Mouse (Mus musculus) T-cell, adult 2 months (primary cell): Measurements from ENCODE around the gene Ccdc158.

Source experiments
- DNase-seq: peaks from one replicate; pipeline ENCODE4 v3.0.0; 2022; ENCODE audit warnings: low spot score

Ccdc158 gene

GRCm38 (mm10) chr5:92684715-92685460 is 9.8 kb upstream of the Ccdc158 start:
- DNase-seq, result no peak

DNA sequence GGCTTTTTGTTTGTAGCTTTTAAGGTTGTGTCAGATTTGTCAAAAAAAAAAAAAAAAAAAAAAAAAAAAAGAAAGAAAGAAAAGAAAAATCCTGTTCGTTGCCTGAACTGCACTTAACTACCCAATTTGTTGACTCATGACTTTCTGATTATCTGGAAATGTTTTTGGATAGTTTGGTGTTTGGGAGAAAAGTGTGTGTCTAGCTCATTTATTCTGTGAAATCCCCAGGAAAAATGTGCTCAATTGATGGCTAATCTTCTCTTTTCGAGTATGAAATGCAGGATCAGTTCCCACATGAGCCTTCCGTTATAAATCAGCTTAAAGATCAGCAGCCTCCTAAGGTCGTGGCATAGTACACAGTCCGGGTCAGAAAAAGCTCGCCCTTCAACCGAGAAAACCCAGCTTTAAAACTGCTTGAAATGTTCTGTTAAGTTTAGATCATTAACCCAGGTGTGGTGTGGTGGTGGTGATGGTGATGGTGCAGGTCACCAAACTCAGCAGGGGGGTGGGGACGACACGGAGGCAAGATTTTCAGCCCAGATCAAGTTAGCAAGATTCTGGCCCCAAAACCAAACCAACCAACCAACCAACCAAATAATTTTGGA is 8.9 kb upstream of the Ccdc158 start:
- DNase-seq, result no peak

DNA sequence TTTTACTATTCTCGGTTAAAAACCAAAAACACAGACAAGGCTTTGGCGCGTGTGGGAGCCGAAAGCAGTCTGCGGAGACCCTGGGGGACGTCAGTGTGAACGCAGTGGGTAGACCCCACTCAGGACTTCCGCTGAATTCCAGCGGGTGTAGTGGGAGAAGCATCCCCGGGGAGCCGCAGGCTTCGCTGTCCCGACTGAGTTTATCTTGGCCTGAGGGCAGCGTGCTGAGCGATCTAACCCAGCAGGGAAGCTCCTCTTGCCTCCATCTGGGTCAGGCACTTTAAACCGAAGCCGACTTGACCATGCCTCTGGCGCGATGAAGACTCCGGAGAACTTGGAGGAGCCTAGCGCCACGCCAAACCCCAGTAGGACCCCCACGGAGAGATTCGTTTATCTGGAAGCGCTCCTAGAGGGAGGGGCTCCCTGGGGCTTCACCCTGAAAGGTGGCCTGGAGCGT is 8.3 kb upstream of the Ccdc158 start, which contains the start of gene Shroom3:
Gene Shroom3 (plus strand): TSS at position 85 of the 457 bp plus-strand sequence.
- DNase-seq, result no peak

GRCm38 (mm10) chr5:92682621-92683348 is 7.7 kb upstream of the Ccdc158 start:
- no peak for DNase-seq

DNA sequence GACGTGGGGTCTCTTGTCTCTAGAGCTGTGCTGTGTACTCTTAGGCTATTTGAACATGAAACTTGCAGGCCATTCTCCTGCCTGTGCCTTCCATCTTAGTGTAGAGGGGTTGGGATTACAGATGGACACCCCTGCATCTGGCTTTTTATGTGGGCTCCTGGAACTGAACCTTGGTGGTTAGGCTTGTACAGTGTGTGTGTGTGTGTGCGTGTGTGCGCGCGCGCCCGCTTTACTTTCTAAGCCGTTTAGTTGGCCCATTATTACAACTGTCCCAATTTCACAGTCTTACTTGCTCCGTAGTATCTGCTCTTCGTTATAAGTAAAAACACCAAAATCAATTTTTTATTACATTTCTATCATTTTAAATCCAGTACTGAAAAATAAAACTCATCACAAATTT is 6.8 kb upstream of the Ccdc158 start:
- DNase-seq, result no peak

DNA sequence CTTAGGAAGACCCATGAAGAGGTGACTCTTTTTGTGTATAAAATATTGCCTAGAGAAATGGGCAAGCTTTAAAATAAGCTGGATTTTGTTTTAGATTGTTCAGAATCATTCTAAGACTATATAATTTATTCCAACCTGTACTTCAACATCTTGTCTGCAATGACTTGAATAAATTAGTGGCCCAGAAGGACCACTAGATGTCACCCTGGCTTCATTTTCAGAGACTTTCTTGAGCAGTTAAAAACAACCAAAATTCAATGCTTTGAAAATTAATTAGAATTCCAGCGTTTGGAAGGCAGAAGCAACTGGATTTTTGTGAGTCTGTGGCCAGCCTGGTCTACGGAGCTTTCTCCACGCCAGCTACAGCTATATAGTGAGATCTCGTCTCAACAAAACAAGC is 4.4 kb upstream of the Ccdc158 start:
- no peak for DNase-seq

GRCm38 (mm10) chr5:92675574-92675920 is 476 bp upstream of the Ccdc158 start:
- no peak for DNase-seq

DNA sequence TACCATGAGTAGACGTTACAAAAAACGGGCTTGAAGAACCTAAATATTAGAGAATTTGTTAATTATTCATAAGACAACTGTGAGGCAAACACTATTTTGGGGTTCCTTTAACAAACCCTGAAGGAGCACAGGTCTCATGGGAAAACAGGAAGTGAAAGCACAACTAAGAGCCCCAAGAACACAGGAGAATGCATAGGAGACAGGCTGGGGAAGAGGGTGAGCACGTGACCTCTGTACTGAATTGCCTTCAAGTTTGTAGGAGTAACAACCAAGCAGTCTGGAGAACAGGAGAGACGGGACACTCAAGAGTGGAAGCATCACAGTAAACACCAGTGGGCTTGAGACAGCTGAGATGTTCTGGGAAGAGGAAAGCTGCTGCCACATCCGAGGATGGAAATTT is 8.2 kb downstream of the Ccdc158 start:
- no peak for DNase-seq

- no peak for DNase-seq
Observed at GRCm38 (mm10) chr5:92664321-92664720, 10.8 kb downstream of the Ccdc158 start.

- DNase-seq, result peak; percentile 37
Observed at GRCm38 (mm10) chr5:92656256-92656655, 18.8 kb downstream of the Ccdc158 start.

DNA sequence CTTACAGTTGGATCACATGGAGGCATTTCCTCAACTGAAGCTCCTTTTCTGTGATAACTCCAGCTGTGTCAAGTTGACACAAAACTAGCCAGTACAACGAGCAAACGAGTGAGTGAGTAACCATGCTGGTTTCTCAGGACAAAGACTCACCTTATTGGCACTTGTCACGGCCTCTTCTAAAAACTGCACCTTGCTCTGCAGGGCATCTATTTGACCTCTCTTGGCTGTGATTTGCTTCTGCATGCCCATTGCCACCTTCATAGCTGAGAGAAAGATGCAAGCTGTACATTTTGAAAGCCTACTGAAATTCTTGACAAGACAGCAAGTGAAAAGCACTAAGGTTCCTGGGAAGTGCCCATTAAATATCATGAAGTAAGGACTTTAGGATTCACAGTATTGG is 34.2 kb downstream of the Ccdc158 start:
- no peak for DNase-seq

DNA sequence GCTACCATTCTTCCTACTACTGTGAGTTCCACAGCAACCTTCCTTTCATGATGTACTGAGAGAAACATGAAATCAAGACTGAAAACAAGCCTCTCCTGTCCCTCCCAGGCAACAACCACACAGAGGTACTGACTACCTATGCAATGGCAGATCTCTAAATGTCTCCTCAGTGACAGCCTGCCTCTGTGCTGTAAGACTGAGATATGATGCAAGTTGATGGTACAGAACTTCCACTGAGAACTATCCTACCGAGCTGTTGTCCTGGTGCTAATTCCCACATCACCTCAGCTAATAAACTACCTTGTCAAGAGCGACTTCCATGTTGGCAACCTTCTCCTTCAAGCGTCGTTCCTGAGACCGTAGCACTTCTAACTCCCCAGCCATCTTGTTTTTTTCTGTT is 39.2 kb downstream of the Ccdc158 start:
- no peak for DNase-seq

DNA sequence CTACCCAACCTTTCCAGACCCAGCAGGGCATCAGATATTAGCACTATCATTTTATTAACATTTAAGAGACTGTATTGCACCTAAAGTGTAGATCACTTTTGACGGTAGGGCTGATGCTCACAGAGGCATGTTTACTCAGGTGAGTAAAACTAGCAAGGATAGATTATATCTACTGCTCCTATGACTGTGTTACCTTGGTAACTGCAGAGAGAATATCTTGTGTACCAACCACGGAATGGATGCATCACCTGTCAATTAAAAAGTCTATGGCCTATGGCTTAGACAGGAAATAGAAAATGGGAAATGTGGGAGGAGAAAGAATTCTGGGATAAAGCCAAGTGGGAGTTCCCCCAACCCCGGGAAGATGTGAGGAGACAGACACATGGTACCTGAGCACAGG is 40.2 kb downstream of the Ccdc158 start:
- DNase-seq, result no peak

GRCm38 (mm10) chr5:92633526-92633925 is 41.5 kb downstream of the Ccdc158 start:
- no peak for DNase-seq

DNA sequence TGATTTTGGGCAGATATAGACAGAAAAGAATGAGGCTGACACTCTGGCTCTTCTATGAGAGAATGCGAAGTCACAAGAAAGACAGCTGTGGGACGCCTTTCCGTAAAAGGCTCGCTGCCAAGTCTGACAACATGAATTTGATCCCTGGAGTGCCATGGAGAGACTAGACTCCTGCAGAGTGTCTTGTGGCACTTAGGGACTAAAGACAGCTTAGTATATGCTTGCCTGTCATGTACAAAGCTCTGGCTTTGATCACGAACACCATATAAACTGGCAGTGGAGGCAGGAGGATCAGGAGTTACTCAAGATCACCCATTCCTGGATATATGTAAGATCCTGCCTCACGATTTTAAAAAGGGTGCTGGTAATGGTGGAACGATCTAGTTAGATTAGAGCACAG is 47.2 kb downstream of the Ccdc158 start:
- DNase-seq, result no peak

DNA sequence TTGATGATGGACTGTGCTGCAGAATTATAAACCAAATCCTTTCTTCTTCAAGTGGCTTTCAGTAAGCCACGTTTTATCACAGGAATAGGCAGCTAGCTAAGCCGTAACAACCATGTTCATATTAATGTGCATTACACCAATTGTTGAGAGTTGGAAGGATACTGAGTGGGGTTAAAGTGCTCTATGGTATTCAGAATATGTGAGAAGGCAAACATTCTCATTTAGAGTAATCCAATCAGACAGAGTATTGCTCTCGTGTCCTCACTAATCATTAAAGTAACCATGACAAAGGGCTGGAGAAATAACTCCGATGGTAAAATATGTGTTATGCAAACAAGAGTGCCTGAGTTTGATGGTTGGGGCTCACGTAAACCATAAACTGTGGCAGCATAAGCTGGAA is 53.2 kb downstream of the Ccdc158 start:
- DNase-seq, result no peak

DNA sequence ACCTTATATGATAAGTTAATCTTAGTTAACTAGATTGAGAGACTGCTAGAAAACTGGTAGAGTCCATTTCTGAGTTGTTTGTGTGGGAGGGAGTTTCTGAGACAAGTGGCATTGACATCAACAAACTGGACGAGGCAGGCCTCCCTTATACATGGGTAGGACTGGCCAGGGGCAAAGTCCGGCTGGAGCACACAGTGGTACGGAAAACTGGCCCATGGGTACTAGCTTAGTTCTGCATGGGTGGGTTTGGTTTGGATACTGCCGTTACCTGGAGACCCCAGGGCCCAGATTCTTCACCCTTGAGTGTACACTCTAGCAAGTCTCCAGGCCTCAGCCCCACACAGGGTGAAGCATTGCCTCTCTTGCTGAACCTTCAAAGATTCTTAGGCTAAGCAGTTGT is 62.3 kb downstream of the Ccdc158 start:
- DNase-seq, result no peak

- DNase-seq, result no peak
Observed at GRCm38 (mm10) chr5:92607492-92608229, 67.4 kb downstream of the Ccdc158 start.

- no peak for DNase-seq
Observed at GRCm38 (mm10) chr5:92604452-92605247, 70.4 kb downstream of the Ccdc158 start.

GRCm38 (mm10) chr5:92602691-92603690 is 72.1 kb downstream of the Ccdc158 start, which contains the start of gene Stbd1:
Gene Stbd1, plus strand, starts transcription at chr5:92603041.
- DNase-seq, result peak; percentile 7
